Mouse (Mus musculus): Measurements from ENCODE around the gene Med25.

- TF ChIP-seq CTCF (IDR thresholded peaks at IDR 0.05; ENCODE audit: borderline replicate concordance, insufficient read depth, low read length): no peak
- no peak for TF ChIP-seq POLR2A (IDR thresholded peaks at IDR 0.05; ENCODE audit: low read depth, low read length)
Measured at GRCm38 (mm10) chr7:44863210-44863609, 29.3 kb downstream of the Med25 start.
